Mouse (Mus musculus): ENCODE results near the gene Psmd3. TPM values are rescaled to one million over a fixed set of nuclear protein-coding genes. Genes with fewer than 3 reads are reported as not detected.

The Psmd3 gene
- total RNA-seq, 4 experiments from 2014 or later, result 104 to 107 (median 104) TPM

GRCm38 (mm10) chr11:98743655-98744345, 61.4 kb downstream of the Psmd3 start:
- no peak for DNase-seq (ENCODE audit: low spot score in 2 of 2)

GRCm38 (mm10) chr11:98744456-98745019, 62.2 kb downstream of the Psmd3 start:
- no peak for DNase-seq (ENCODE audit: low spot score in 2 of 2)

Other genes starting within 250 kb of the Psmd3 start
- gene Mien1, start 243.6 kb upstream of the Psmd3 start, total RNA-seq (2022), result 10 to 100 TPM; 34.5 to 41.7 (median 37.7) TPM
- under 1 TPM in 2 of 4 experiments, not detected in 2; 0.11 to 0.29 TPM for gene Grb7, start 236.2 kb upstream of the Psmd3 start, total RNA-seq (2022)
- not detected for gene Ikzf3, start 136.5 kb upstream of the Psmd3 start, total RNA-seq (2022)
- not detected for gene Zpbp2, start 131.5 kb upstream of the Psmd3 start, total RNA-seq (2022)
- gene Ormdl3, start 95.2 kb upstream of the Psmd3 start, total RNA-seq (2022), result 10 to 100 TPM; 26.7 to 31.9 (median 28.4) TPM
- not detected for gene Lrrc3c, start 84.3 kb upstream of the Psmd3 start, total RNA-seq (2022)
- gene Gm12355, start 56.9 kb upstream of the Psmd3 start, total RNA-seq (2022), result 1 to 10 TPM; 5.1 to 6.1 (median 5.4) TPM
- 10 to 100 TPM in 1 of 4 experiments, 1 to 10 TPM in 3; 5.5 to 18.2 (median 8.3) TPM for gene Gsdma3, start 56.2 kb upstream of the Psmd3 start, total RNA-seq (2022)
- gene Gsdma2, start 35.8 kb upstream of the Psmd3 start, total RNA-seq (2022), result under 1 TPM in 3 of 4 experiments, not detected in 1; 0.24 to 0.51 (median 0.25) TPM
- 1 to 10 TPM in 1 of 4 experiments, under 1 TPM in 3; 0.24 to 1.4 (median 0.85) TPM for gene Gsdma, start 18.2 kb upstream of the Psmd3 start, total RNA-seq (2022)
- gene Csf3, start 18.7 kb downstream of the Psmd3 start, total RNA-seq (2022), result not detected
- gene Med24, start 46.9 kb downstream of the Psmd3 start, total RNA-seq (2022), result 10 to 100 TPM; 42.2 to 48.4 (median 47.9) TPM
- gene Thra, start 58.1 kb downstream of the Psmd3 start, total RNA-seq (2022), result 10 to 100 TPM; 67.5 to 81.5 (median 76.2) TPM
- 100 to 1,000 TPM in 2 of 4 experiments, 10 to 100 TPM in 2; 83.4 to 175 (median 99.4) TPM for gene Nr1d1, start 92.8 kb downstream of the Psmd3 start, total RNA-seq (2022)
- 10 to 100 TPM; 53.9 to 57.7 (median 55.8) TPM for gene Msl1, start 113.0 kb downstream of the Psmd3 start, total RNA-seq (2022)
- 10 to 100 TPM; 14.1 to 18.4 (median 15.2) TPM for gene Casc3, start 122.4 kb downstream of the Psmd3 start, total RNA-seq (2022)
- gene Rapgefl1, start 154.2 kb downstream of the Psmd3 start, total RNA-seq (2022), result under 1 TPM in 2 of 4 experiments, not detected in 2; 0.08 to 0.29 TPM
- gene Wipf2, start 181.1 kb downstream of the Psmd3 start, total RNA-seq (2022), result 1 to 10 TPM; 5.0 to 9.1 (median 7.7) TPM
- under 1 TPM in 2 of 4 experiments, not detected in 2; 0.07 to 0.13 TPM for gene Cdc6, start 225.2 kb downstream of the Psmd3 start, total RNA-seq (2022)
- gene Rara, start 245.3 kb downstream of the Psmd3 start, total RNA-seq (2022), result 10 to 100 TPM in 2 of 4 experiments, 1 to 10 TPM in 2; 8.3 to 11.7 (median 9.5) TPM